Mouse (Mus musculus) limb, embryonic 14.5 days (tissue): ENCODE measurements around the gene Setd6. TPM values are rescaled to one million over a fixed set of nuclear protein-coding genes. Genes with fewer than 3 reads are reported as not detected.
A peak's percentile ranks its signal among the peaks of the same experiment; 100 is the strongest.

Experiments used
- ATAC-seq: fragments of 200-750 bp; cut with Nextera tagmentation; 2 replicates; pipeline ENCODE4 v1.8.0; 2017; ENCODE audit warnings: low read depth, moderate number of reproducible peaks, moderate TSS enrichment; ENCODE audit not compliant: low FRiP score
- DNase-seq: peaks from one replicate; pipeline ENCODE4 v3.0.0-alpha.2; 2015; ENCODE audit warnings: low spot score
- H3K27ac ChIP-seq: fragments of 300-500 bp; sonication (generic); replicated peaks from 2 replicates; pipeline ENCODE4 v1.5.1; 2014; ENCODE audit warnings: low read depth, mild to moderate bottlenecking, low read length, moderate library complexity, mixed read lengths
- H3K27me3 ChIP-seq: fragments of 300-500 bp; sonication (generic); 2 replicates; pipeline ENCODE4 v1.6.1; 2014; ENCODE audit warnings: low read length, mixed read lengths; ENCODE audit not compliant: control insufficient read depth, insufficient read depth
- H3K36me3 ChIP-seq: fragments of 300-500 bp; sonication (generic); 2 replicates; pipeline ENCODE4 v1.6.1; 2014; ENCODE audit warnings: mild to moderate bottlenecking, low read length, moderate library complexity, mixed read lengths; ENCODE audit not compliant: control insufficient read depth, insufficient read depth
- H3K4me1 ChIP-seq: fragments of 300-500 bp; sonication (generic); 2 replicates; pipeline ENCODE4 v1.6.1; 2014; ENCODE audit warnings: antibody characterized with exemption, low read length, mixed read lengths; ENCODE audit not compliant: control insufficient read depth, insufficient read depth
- H3K4me2 ChIP-seq: fragments of 300-500 bp; sonication (generic); replicated peaks from 2 replicates; pipeline ENCODE4 v1.6.1; 2014; ENCODE audit warnings: low read depth, mild to moderate bottlenecking, low read length, moderate library complexity; ENCODE audit not compliant: severe bottlenecking
- H3K4me3 ChIP-seq: fragments of 300-500 bp; sonication (generic); replicated peaks from 2 replicates; pipeline ENCODE4 v1.5.1; 2014; ENCODE audit warnings: low read length
- H3K9ac ChIP-seq: fragments of 300-500 bp; sonication (generic); 2 replicates; pipeline ENCODE4 v1.6.1; 2014; ENCODE audit warnings: mild to moderate bottlenecking, low read depth, low read length, moderate library complexity; ENCODE audit not compliant: severe bottlenecking
- H3K9me3 ChIP-seq: fragments of 300-500 bp; sonication (generic); 2 replicates; pipeline ENCODE4 v1.6.1; 2016; ENCODE audit warnings: low read length; ENCODE audit not compliant: control insufficient read depth
- POLR2A ChIP-seq: fragments of 200-500 bp; IDR thresholded peaks from 2 replicates; pipeline ENCODE4 v1.8.0; 2012; ENCODE audit warnings: inconsistent platforms, mild to moderate bottlenecking, moderate library complexity, borderline replicate concordance; ENCODE audit not compliant: insufficient read depth, insufficient read length; ENCODE audit errors: extremely low read depth
- WGBS: fragments of 180-500 bp; shearing (Covaris S2); extraction: QIAGEN DNeasy Blood & Tissue Kit; methylation state at CpG from one replicate; pipeline ENCODE4 v1.1.7; 2014; 5-methylcytosine and 5-hydroxymethylcytosine counted together
- polyA plus RNA-seq, 2 experiments: library from polyadenylated mRNA; depleted of rRNA in 1 of 2; stranded (reverse) in 1 of 2; unstranded in 1 of 2; fragments of >200 nt; fragmentation: Nextera tagmentation in 1 of 2; extraction: Ambion mirVana in 1 of 2; gene quantifications; 2 replicates each; pipeline versions ENCODE4 v1.2.1 to v1.2.3; 2012 to 2014

The Setd6 gene
- polyA plus RNA-seq, 2 experiments = 14.7 to 21.5 TPM

DNA sequence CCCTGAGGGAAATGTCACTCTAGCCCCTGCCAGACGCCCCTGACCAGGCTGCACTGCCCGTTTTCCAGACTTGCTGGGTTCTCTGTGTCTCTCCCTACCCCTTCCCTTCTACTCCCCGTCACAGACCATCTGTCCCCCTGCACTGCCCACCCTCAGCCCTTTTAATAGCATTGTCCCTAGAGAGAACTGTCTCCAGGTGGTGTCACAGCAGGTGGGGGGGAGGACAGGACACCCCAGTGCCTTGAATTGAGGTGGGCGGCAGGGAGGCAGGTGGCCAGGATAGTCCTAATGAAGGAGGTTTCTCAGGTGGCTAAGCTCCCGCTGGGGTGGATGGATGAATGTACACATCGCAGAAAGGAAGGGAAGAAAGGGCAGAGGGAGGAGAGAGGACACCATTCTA lies 21.1 kb upstream of the Setd6 start:
- ATAC-seq (no peak), DNase-seq (no peak)
- WGBS = 18% methylated on average over 6 of the region's 6 CpGs
- Histone ChIP-seq H3K9me3 (no peaks in the 10 kb centered on the region), H3K4me1 (no peaks in the 10 kb centered on the region), H3K9ac (no peak overlapping the region), H3K4me2 (no peak overlapping the region), H3K36me3 (no peaks in the 10 kb centered on the region), H3K27ac (no peak overlapping the region), H3K27me3 (0 out of 2 replicates have a peak, but pooled peaks cover 8% of the 10 kb centered on the region), H3K4me3 (no peak overlapping the region)
- TF ChIP-seq POLR2A = no peak

DNA sequence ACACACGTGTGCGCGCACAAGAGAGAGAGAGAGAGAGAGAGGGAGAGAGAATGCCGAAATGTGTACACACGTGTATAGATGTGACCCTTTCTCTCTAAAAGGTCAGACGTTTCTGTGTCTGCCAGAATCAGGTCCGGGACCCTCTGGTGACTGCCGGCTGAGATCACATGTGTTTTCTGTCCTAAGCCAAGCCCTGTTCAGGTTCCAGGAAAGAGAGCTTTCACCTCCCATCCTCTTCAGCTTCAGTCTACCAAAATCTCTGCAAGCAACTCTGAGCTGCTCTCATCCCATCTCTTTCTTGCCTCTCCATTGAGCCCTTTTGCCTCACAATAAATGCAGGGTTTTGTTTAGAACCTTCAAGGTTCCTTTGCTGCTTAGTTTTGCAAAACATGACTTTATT lies 19.0 kb upstream of the Setd6 start:
- H3K4me3 ChIP-seq = no peak overlapping the region
- no peaks in the 10 kb centered on the region for H3K9me3 ChIP-seq
- no peak overlapping the region for H3K27ac ChIP-seq
- no peak for TF ChIP-seq POLR2A
- H3K4me1 ChIP-seq = no peaks in the 10 kb centered on the region
- 71% methylated on average over 7 of the region's 8 CpGs for WGBS
- no peaks in the 10 kb centered on the region for H3K36me3 ChIP-seq
- no peak overlapping the region for H3K9ac ChIP-seq
- H3K27me3 ChIP-seq = 0 out of 2 replicates have a peak, but pooled peaks cover 8% of the 10 kb centered on the region
- no peak for DNase-seq
- peak overlapping the region; percentile 29 for H3K4me2 ChIP-seq
- ATAC-seq = no peak

GRCm38 (mm10) chr8:95697128-95697527 lies 18.6 kb upstream of the Setd6 start:
- DNase-seq (peak; percentile 89), ATAC-seq (peak; percentile 82)
- H3K4me3 ChIP-seq = no peak overlapping the region
- H3K9ac ChIP-seq = no peak overlapping the region
- 1% methylated on average over 11 of the region's 11 CpGs for WGBS
- no peak for TF ChIP-seq POLR2A
- H3K27me3 ChIP-seq = 0 out of 2 replicates have a peak, but pooled peaks cover 8% of the 10 kb centered on the region
- H3K36me3 ChIP-seq = no peaks in the 10 kb centered on the region
- no peaks in the 10 kb centered on the region for H3K9me3 ChIP-seq
- H3K4me2 ChIP-seq = peak overlapping the region; percentile 29
- H3K27ac ChIP-seq = no peak overlapping the region
- H3K4me1 ChIP-seq = peaks cover under 1% of the 10 kb centered on the region; the same call in 1 of the 2 replicates

- 0 out of 2 replicates have a peak, but pooled peaks cover 8% of the 10 kb centered on the region for H3K27me3 ChIP-seq
- 43% methylated on average over 5 of the region's 6 CpGs for WGBS
Observed at GRCm38 (mm10) chr8:95698179-95698578, 17.5 kb upstream of the Setd6 start.

GRCm38 (mm10) chr8:95700282-95700681 lies 15.4 kb upstream of the Setd6 start:
- Histone ChIP-seq H3K36me3 (no peaks in the 10 kb centered on the region), H3K4me2 (no peak overlapping the region), H3K9me3 (no peaks in the 10 kb centered on the region), H3K4me3 (no peak overlapping the region), H3K4me1 (peaks cover 15% of the 10 kb centered on the region), H3K27me3 (0 out of 2 replicates have a peak, but pooled peaks cover 4% of the 10 kb centered on the region), H3K9ac (no peak overlapping the region), H3K27ac (no peak overlapping the region)
- ATAC-seq = no peak
- 62% methylated on average over 9 of the region's 9 CpGs for WGBS
- TF ChIP-seq POLR2A = no peak
- DNase-seq = no peak

More at GRCm38 (mm10) chr8:95698179-95698578, 17.5 kb upstream of the Setd6 start:
- ATAC-seq = no peak
- no peak overlapping the region for H3K4me3 ChIP-seq
- peaks cover 4% of the 10 kb centered on the region; the same call in 1 of the 2 replicates for H3K4me1 ChIP-seq
- H3K4me2 ChIP-seq = no peak overlapping the region
- TF ChIP-seq POLR2A = no peak
- H3K9ac ChIP-seq = no peak overlapping the region
- H3K36me3 ChIP-seq = no peaks in the 10 kb centered on the region
- no peak for DNase-seq
- H3K9me3 ChIP-seq = no peaks in the 10 kb centered on the region
- no peak overlapping the region for H3K27ac ChIP-seq
